Mouse (Mus musculus): ENCODE results near the gene Ptpn1. TPM values are rescaled to one million over a fixed set of nuclear protein-coding genes. Genes with fewer than 3 reads are reported as not detected.

Gene Ptpn1
- total RNA-seq, 2 experiments from 2014 or later = 56.6 to 64.4 TPM

DNA sequence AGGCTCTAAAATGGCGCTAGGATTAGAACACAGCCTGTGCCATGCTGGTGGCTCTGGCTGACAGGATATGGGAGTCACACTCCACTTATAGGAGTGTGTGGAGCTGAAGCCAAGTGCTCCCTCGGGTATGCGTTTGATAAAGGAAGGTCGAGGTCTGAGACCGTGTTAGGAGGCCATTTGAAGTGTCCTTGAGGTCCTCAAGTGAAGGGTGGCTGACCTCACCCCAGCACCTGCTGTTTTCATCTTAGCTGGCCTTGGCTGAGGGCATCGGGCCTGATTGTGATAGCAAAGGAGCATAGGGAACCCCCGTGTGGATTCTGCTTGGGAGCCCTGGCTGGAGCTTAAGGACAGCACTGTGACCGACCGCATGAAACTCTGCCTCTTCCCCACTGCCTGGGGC lies 32.5 kb downstream of the Ptpn1 start:
- no peak for DNase-seq (ENCODE audit: low spot score in 2 of 2)

DNA sequence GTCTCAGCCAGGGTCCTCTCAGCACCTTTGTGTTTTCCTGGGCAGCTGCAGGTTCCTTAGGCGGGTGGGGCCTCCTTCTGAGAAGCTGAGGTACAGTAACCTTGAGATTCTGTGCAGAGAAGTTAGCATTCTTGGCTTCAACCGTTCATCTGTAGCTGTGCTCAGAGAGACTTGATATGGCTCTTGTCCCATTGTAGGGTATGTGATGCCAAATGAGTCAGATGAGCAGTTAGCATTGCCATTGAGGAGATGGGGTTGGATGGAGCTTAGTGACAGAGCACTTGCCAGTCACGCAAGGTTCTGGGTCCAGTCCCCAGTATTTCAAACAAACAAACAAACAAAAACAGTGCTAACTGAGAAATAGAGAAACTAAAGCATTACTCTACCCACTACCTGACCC lies 34.1 kb downstream of the Ptpn1 start:
- no peak for DNase-seq (ENCODE audit: low spot score in 2 of 2)

DNA sequence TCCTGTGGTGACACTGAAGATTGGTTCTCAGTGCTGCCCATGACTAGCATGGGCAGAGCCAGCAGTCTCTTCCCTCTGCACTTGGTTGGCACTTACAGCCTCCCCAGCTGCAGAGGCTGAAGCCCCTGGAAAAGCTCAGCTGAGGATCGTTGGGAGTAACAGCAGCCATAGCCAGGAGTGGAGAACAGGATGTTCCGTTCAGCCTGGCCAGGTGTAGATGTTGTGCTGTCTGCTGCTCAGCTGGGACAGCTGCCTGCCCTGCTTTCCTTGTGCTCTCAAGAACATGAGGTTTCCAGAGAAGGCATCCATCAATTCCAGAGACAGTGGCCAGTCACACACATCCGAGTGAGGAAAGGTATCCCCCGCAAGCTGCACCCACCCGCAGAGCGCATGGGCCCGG lies 36.6 kb downstream of the Ptpn1 start:
- no peak for DNase-seq (ENCODE audit: low spot score in 2 of 2)

DNA sequence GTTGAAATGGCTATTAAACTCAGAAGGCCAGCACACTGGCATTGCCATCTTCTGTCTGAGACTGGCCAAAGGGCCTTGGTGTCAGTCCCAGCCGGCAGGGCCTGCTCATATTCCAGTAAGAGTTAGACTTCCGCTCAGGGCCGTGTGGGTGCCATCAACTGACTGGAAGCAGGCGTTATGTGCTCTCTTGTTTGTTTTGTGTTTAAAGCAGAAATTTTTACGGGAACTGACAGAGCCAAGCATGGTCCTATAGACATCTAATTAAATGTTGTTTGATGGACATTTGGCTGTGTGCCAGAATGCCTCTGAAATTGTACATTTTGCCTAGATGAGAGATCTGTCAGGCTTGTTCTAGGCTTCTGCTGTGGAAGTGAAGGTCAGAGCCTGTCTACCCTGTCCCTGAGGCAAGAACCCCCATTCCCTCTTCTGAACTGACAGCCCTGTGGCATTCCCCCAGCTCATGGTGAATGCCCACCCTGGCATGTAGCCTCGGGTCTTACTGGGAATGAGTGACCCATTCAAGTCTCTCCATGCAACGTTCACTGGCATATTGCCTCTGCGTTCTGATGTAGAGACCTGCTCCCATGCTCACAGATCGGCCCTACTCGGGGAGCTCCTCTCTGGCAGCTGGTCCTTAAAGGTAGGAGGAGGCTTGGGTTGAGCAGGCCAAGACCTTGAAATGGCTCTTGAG lies 38.1 kb downstream of the Ptpn1 start:
- DNase-seq (ENCODE audit: low spot score in 2 of 2) = no peak

DNA sequence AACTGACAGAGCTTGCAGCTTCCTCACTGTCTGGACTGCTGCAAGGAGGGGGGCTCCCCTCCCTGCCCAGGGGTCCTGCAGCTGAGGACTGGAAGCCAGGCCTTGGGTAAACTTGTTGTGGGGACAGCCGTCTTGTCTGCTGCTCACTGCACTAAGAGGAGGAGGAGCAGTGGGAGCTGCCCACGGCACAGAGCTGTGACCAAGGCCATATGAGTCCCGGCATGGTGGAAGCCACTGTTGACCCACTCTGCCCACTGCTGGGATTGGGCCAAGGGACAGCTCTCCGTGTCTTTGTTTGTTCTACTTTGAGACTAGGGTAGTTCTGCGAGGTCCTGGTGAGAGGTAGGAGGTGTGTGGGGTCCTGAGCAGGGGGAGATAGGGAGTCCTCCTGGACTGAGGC lies 40.3 kb downstream of the Ptpn1 start:
- no peak for DNase-seq (ENCODE audit: low spot score in 2 of 2)

DNA sequence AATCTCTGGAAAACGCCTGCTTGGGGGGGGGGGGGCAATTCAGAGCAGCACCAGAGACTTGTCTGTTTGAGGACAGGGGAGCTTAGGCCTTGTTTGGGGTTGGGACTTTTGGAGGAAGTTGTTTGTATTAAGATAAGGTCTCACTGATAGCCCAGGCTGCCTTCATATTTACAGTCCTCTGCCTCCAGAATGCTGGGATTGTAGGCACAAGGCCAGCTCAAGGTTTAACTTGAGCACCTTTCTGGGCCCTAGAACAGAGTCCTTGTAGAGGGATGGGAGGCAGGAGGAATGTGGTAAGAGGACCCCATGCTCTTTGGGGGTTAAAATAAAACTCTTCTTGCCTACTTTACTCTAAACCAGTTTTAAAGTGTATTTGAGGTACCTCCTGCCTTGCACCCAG lies 41.0 kb downstream of the Ptpn1 start:
- DNase-seq (ENCODE audit: low spot score in 2 of 2) = no peak

DNA sequence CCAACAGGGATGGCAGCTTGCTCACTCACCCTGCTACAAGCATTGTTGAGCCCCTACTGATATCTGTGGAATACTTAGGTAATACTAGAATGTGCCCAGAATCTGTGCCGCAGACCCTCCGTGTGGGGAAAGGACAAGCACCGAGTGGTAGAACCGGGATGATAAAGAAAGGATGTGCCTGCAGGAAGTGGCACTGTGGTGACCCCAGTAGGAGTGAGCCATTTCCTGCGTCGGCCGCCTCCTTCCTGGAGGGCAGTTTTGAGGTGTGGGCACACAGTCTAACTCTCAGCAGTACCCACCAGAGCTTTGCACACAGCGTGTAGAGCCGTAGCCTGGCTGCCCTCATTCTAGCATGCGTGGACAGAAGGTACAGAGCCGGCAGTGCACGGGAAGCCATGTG lies 43.9 kb downstream of the Ptpn1 start:
- no peak for DNase-seq (ENCODE audit: low spot score in 2 of 2)

DNA sequence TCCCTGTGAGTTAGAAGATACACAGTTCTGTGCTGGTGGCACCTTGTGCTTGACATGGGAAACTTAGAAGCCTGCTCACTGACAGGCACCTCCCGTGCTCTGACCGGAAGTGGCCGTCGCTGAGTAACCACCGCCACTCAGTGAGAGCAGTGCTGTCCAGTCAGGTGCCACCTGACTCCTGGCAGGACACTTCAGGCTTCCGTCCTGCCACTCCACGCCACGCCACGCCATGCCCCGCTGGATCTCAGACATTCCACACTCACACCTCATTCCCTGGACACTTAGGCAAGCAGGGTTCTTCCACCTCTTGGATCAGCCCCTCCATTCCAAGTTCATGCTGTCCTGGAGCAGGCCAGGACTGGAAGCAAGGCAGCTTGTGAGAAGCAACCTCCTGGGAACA lies 46.4 kb downstream of the Ptpn1 start:
- DNase-seq (ENCODE audit: low spot score in 2 of 2) = no peak

DNA sequence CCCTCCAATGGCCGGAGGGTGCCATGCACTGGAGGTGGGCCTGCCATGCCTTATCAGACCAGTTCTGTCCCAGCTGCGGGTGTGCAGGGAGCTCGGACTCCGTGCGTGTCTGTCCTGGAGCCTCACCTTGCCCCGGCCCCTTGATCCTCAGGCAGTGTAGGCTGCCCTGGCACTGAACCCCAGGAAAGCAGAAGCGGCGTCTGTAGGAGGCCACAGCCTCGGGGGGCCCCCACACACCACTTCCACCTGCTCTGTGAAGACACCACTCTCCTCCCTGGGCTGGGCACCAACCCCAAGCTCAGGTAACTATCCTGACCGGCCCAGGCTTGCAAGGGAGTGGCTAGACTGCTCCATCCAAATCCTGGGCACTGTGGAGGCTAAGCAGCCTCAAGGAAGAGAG lies 48.5 kb downstream of the Ptpn1 start:
- DNase-seq (ENCODE audit: low spot score in 2 of 2) = no peak

DNA sequence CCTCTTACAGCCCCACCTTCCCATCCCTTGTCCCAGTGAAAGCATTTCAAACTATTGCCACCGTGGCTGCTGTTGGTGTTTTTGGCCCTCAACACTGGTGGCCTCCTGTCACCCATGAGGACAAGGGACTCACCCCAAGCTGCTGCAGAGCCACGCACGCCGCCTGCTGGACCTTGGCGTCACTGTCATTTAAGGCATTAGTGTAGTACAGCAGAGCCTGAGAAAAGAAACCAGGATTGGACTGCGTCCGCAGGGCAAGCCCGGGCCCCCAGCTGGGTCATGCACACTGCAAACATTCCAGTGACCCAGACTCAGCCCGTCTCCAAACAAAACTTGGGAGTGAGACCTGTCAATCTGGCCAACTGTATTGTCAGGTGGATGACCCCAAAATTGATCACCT lies 50.8 kb downstream of the Ptpn1 start:
- DNase-seq (ENCODE audit: low spot score in 2 of 2) = no peak

DNA sequence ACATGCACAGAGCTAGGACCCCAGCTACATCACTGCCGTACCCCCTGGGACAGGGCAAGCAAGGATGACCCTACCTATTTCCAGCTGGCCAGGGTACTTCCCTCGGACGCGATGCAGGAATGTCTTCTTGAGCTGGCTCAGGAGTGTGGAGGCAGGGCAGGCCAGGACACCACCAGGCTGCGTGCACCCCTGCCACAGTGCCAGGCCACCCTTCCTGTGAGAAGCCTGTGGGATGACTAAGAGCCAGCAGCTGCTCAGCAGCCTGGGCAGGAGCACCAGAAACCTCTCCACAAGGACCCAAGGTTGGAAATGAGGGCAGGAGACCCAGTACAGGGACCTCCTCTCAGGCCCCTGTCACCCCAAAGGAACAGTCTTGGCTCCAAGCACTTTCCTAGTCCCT lies 52.5 kb downstream of the Ptpn1 start:
- no peak for DNase-seq (ENCODE audit: low spot score in 2 of 2)

DNA sequence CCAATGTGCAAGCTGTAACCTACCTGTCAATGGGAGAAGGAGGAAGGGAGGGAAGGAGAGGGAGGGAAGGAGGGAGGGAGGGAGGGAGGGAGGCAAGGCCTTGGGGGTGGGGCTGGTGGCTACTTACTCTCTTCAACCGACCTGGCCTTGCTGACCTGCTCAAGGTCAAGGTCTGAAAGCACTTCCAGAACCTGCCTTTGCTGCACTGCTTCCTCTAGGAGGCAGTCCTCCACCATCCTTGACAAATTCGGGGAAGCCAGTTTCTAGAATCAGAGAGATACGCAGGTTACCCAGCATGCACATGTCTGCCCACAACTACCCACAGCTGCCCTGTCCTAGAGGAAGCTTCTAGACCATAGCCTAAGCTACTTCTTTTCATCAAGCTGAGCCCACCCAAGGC lies 53.1 kb downstream of the Ptpn1 start:
- no peak for DNase-seq (ENCODE audit: low spot score in 2 of 2)

DNA sequence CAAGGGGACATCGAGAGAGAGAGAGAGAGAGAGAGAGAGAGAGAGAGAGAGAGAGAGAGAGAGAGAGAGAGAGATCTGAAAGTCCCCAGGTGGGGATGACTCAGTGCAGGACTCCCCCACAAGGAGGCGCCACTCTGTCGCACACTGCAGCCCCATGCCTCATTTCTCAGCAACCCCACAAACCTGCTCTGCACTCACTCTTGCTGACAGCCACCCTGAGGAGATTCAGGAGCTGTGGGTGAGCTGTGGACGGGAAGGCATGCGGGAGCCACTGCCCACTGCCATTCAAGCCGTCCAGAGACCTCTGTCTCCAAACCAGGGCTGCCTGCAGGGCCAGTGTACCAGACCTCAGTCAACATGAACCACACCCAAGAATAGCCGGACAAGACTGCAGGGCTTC lies 54.9 kb downstream of the Ptpn1 start:
- DNase-seq (ENCODE audit: low spot score in 2 of 2) = no peak

DNA sequence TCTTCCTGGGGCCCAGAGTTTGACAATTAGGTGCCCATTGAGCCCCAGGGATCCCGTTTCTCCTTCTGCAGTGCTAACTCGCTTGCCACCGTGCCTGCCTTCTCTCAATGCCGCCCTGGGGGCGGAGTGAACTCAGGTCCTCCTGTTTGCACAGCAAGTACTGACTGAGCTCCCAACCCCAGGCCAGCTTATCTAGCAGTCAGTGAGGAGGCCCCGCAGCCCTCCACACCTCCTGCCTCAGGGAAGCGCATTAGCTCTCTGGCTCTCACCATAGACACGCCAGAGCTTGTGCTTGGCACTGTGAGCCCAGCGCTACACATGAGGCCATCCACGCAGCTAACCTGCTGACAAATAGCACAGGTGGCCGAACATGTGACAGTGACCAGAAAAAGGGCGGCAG lies 55.8 kb downstream of the Ptpn1 start:
- no peak for DNase-seq (ENCODE audit: low spot score in 2 of 2)

DNA sequence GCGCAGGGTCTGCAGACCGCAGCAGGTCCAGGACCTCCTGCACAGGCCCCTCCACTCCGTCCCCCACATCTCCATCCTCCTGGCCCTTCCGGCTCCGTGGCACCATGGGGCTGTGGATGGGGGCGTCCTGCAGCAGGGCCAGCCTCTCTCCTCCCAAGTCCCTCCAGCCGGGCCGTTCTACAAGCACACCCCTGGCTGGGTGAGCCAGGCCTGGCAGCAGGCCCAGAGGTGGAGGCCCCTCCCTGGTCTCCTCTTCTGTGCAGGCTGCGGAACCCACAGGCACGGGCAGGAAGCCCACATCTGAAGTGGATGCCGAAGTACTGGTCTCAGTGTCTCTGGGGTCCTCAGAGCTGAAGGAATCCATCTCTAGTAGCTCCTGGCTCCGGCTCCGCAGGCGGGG lies 57.5 kb downstream of the Ptpn1 start:
- no peak for DNase-seq (ENCODE audit: low spot score in 2 of 2)

DNA sequence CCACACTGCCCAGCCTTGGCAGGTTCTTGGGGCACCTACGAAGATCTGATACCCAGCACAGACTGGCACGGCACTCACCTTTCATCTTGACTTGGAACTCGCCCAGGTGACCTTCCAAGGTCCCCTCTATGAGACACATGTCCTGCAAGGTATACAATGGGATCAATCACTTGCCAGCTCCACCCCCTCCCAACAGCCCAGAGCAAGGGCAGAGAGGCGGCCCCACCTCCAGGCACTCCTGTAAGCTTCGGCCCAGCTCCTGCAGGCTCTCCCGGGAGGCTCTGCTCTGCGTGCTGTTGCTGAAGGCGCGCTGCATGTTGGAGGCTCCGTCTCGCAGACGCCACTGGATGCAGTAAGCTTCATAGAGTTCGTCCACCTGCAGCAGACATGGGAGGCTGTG lies 61.4 kb downstream of the Ptpn1 start:
- DNase-seq (ENCODE audit: low spot score in 2 of 2) = no peak

DNA sequence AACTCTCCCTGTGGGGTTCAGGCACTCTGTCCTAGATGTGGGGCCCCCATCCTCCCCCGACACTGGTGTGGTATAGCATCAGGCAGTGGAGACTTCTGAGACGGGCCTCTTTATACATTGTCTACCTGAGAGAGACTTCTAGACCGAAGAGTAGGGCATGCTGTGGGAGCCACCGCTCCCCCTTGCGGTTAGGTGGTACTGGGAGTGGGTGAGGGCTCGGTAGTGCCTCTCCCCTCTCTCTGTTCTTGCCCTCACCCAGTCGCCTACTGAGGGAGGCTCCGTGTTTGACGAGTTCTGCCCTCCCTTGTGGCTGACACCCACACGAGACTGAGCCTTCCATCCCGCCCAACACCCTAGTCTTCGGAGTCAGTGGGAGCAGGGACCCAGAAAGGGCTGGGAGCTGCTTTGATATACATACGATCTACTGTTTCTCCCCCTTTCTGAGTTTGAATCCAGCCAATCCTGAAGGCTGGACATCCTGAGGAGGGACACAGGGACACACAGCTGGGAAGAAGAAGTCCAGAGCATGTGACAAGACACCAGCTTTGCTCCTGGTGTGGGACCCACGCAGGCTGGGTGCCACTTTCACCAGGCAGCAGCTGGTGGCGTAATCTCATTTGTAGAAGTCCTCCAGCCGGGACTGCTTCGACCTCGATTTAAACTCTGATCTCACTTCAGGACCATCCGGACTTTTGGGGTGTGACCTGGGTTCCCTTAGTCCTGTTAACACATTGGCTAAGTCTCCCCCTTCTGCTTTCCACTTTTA lies 64.2 kb downstream of the Ptpn1 start:
- DNase-seq (ENCODE audit: low spot score in 2 of 2) = no peak

DNA sequence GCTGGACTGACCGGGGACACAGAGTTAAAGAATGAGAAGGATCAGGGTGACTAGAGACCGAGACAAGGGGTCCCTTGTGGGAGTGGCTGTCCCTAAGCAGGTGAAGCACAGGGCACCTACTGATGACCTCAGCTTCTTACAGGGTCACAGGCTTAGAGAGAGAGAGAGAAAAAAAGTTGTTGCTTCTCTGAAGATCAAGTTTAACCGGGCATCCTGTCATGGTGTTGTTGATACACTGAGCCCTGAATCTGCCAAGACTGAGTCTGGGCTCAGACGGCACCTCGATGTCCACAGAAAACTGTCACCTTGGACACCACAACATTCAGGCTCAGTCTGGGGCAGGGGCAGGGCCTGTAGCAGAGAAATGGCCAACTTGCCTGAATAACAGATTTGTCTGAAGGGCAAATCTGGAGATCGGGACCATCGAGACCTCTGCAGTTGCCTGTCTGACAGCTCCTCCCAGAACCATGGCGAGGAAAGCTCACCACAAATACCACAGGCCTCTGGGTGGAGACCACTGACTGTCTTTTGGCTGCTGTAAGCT lies 64.9 kb downstream of the Ptpn1 start:
- no peak for DNase-seq (ENCODE audit: low spot score in 2 of 2)

DNA sequence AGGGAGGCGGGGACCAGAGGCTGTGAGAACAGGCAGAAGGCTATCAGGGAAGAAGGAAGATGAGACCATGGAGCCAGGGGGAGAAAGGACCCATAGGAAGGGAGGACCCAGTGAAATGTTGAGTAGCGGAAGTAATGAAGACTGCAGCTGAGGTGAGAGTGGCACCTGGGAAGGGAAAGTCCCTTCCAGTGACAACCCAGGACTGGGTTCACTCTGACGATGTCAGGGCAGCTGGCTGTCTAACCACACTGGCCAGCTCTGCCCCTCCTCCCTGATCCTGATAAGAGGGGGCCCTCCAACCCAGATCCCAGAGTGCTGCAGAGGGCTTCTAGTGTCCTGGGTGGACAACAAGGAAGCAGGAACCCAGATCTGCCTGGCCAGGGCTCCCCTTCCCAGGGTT lies 65.7 kb downstream of the Ptpn1 start:
- no peak for DNase-seq (ENCODE audit: low spot score in 2 of 2)

DNA sequence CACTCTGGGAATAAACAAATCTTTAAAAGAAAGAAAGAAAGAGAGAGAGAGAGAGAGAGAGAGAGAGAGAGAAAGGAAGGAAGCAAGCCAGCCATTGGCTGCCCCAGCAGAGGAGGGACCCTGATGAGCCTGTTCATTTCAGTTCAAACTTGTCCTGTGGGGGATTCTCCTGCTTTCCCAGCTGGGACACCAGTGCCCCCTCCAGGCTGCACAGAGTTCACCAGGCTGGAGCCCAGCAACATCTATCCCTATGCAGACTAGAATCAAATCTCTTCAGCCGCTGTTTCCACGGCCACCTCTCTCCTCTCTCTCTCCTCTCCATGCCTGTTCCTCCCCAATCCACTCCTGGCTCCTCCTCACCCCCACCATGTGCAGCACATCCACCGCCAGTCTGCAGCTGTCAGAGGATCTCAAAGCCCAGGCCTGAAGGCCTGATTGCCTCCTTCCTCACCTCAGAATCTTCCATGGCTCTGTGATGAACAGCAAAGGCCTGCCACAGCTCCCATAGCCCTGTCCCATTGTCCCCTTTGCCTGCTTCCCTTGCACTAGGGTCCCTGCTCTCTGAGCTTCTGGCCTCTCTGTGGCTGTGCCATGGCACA lies 67.4 kb downstream of the Ptpn1 start:
- no peak for DNase-seq (ENCODE audit: low spot score in 2 of 2)

DNA sequence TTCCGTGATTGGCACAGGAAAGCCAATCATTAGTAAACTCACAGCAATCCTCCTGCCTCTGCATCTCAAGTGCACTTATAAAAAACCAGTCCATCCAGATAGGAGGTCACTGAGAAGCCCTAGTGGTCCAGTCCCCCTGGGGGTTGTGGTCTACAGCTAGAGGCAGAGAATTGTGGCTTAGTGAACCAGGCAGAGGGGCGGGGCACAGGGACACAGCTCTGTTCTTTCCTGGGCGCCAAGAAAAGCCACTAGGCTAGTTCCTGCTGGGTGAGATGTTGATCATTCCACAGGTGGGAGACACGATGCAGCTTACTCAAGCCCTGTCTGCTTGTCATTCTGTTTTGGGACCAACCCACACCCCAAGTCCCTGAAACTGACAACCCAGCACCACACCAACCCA lies 70.3 kb downstream of the Ptpn1 start:
- DNase-seq (ENCODE audit: low spot score in 2 of 2) = no peak

DNA sequence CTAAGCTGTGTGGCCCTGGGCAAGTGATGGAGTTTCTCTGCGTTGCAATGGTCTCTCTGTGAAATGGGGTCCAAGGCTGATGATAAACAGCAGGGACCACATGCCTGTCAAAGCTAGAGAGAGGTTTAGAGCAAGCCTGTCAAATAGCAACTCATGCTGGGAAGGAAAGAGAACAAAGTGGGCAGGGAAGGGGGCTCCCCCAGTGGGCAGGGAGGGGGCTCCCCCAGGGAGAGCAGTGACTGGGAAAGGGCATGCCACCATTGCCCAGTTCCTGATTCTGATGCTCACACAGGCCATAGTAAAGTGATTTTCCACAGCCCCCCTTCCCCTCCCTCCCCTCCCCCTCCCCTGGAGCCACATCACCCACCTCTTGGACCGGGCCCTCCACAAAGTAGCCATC lies 71.0 kb downstream of the Ptpn1 start:
- no peak for DNase-seq (ENCODE audit: low spot score in 2 of 2)

Measured in adrenal gland, adult 18-20 months (tissue).